Mouse (Mus musculus) adrenal gland, postnatal 36 days (tissue): Measurements from ENCODE around the gene Zfp991. TPM values are rescaled to one million over a fixed set of nuclear protein-coding genes. Genes with fewer than 3 reads are reported as not detected.

Experiments
- total RNA-seq, 2 experiments: library from RNA; stranded (reverse); gene quantifications; 2 replicates each; pipeline ENCODE4 v1.2.3; 2021

The Zfp991 gene
- total RNA-seq, 2 experiments from 2014 or later: 6.4 to 10.3 TPM

Other genes starting within 250 kb of the Zfp991 start
- gene Gm21411, start 222.4 kb upstream of the Zfp991 start, total RNA-seq: not detected
- gene Zfp989, start 160.1 kb upstream of the Zfp991 start, total RNA-seq: not detected
- under 1 TPM; 0.43 to 0.79 TPM for gene Rex2, start 110.2 kb upstream of the Zfp991 start, total RNA-seq
- gene Zfp988, start 173.6 kb downstream of the Zfp991 start, total RNA-seq: under 1 TPM; 0.17 to 0.30 TPM
- gene Zfp978, start 229.3 kb downstream of the Zfp991 start, total RNA-seq: under 1 TPM in 1 of 2 experiments, not detected in 1; 0.33 TPM